Mouse (Mus musculus) embryo, embryonic 11 days (tissue): ENCODE measurements at regions not wholly inside any gene's neighbourhood (a gene's known extent, or its start where the extent isn't known, plus 50 kb on each side); places are given as distances from the start of the nearest gene placed in this dataset.

Experiments
- DNase-seq: peaks from one replicate; pipeline ENCODE4 v3.0.0-alpha.2; 2015

DNA sequence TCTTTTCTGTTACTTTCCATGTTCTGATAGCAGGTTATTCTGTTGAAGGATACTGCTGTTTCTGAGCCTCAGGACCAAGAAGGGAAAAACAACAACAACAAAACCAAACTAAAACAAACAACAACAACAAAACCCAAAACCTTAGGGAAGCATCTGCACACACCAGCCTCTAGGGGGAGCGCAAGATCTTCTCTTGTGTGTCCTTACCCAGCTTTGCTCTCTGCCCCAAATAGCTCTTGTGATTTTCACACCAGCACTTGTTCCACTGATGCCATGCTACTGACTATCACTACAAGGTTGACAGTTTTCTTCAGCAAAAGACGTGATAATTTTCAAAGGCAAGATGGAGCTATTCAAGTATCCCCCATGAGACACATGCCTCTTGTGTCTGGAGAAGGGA is 59.8 kb upstream of the Nrg3 start:
- DNase-seq: peak; percentile 77
